Mouse (Mus musculus): ENCODE results near the gene Prelp.
"Not testable (repeated sequence)": the region's sequence is repeated elsewhere in the genome, so short reads cannot be mapped to it uniquely, and the experiment has no call there.

Prelp gene

GRCm38 (mm10) chr1:133921304-133921751, at the start of gene Prelp:
Gene Prelp, minus strand, starts transcription at chr1:133921414.
- DNase-seq (ENCODE audit: low read depth), result no peak

DNA sequence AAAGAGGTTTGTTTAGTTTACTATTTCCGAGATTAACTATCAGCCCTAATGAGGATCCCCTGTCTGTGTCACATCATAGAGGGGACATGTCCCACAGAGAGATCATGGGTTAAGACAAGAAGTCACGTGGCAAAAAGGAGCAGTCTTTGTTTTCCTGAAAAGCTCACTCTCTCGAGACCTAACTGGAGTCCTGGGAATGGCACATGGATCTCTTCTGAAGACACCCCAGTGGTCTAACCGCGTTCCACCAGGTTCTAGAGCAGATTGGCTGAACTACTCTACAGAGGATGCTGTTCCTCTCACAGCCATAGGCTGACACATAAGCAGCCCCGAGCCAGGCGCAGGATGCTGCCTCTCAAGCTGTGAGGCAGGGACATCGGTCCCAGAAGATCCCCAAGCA, 48.2 kb upstream of the Prelp start:
- no peak for DNase-seq (ENCODE audit: low read depth)

DNA sequence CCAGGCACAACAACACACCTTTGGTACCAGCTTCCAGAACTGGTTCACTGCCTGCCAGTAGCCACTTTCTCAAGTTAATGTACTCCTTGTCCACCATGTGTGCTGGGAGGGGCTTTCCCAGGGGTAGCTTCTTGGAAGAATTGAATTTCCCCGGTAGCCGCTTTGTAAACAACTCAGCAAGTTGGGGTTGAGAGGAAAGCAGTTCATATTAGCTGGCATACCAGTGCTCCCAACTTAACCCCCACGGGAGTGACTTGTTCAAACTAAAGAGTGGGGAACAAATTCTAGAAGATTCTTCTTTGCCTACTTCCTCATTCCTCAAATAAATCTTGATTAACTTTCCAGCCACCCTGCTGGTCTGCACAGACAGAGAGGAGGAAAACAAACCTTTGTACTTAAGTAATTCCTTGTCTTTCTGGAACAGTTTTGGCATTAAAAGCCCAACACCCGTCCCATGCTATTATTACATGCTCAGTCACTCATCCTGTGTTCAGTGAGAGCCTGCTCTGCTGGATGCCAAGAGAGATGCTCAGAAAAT, 47.6 kb upstream of the Prelp start:
- no peak for DNase-seq (ENCODE audit: low read depth)

DNA sequence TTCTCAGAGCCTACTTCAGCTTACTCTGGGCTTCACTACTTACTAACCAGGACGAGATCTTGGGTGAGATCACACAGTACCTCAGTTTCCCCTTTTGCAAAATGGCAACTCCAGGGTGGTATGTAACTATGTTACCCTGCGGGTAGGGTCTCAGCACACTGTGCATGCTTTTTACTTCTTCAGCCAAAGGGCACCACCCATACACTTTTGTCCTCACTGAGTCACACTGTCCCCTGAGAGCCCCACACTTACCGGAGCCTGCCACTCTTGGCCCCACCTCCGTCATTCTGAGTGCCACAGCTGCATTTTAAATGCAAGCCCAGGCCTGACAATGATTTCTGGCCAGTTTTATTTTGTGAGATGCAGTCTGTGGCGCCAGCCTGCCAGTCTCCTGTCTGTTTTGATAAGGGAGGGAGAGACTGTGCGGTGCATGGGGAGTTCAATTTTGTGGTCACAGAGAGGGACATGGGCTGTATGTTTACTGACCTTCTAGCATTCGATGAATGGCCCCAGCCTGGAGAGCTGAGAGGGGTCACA, 46.3 kb upstream of the Prelp start:
- no peak for DNase-seq (ENCODE audit: low read depth)

DNA sequence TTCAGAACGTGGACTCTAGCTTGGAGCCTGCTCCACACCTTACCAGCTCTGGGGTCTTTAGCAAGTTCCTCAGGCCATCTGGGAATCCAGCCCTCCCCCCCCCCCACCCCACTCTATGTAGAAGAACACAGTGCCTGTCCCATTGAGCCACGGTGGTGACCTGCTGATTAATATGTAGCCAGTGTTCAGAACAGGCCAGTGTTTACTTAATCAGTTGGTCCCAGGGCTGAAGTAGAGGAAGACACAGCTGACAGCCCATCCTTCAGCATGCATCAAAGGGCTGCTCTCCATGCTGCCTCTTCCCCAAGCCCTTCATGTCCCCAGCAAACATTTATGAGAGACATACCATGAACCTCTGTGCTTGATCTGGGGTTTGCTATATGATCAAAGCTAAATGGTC, 44.8 kb upstream of the Prelp start:
- no peak for DNase-seq (ENCODE audit: low read depth)

- DNase-seq (ENCODE audit: low read depth), result no peak
Measured at GRCm38 (mm10) chr1:133965298-133965697, 44.1 kb upstream of the Prelp start.

DNA sequence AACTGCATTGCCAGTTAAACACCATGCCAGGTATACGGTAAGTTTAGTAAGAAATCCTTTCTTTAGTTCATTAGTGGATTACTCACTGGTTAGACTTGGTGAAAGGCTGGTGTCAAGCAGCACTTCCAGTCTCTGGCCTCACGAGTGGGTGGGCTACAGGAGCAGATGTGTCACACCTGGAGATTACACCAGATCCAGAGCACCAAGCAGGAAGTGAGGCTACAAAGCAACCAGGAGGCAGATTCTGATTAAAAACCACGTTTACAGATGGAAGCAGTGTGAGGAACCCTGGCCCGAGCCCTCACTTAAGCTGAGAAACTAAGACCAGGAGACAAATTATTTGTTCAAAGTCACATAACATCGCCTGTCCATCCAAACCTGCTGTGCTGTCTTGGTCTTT, 43.5 kb upstream of the Prelp start:
- no peak for DNase-seq (ENCODE audit: low read depth)

GRCm38 (mm10) chr1:133963578-133963977, 42.4 kb upstream of the Prelp start:
- not testable (repeated sequence) for DNase-seq (ENCODE audit: low read depth)

- not testable (repeated sequence) for DNase-seq (ENCODE audit: low read depth)
Measured at GRCm38 (mm10) chr1:133963128-133963527, 41.9 kb upstream of the Prelp start.

DNA sequence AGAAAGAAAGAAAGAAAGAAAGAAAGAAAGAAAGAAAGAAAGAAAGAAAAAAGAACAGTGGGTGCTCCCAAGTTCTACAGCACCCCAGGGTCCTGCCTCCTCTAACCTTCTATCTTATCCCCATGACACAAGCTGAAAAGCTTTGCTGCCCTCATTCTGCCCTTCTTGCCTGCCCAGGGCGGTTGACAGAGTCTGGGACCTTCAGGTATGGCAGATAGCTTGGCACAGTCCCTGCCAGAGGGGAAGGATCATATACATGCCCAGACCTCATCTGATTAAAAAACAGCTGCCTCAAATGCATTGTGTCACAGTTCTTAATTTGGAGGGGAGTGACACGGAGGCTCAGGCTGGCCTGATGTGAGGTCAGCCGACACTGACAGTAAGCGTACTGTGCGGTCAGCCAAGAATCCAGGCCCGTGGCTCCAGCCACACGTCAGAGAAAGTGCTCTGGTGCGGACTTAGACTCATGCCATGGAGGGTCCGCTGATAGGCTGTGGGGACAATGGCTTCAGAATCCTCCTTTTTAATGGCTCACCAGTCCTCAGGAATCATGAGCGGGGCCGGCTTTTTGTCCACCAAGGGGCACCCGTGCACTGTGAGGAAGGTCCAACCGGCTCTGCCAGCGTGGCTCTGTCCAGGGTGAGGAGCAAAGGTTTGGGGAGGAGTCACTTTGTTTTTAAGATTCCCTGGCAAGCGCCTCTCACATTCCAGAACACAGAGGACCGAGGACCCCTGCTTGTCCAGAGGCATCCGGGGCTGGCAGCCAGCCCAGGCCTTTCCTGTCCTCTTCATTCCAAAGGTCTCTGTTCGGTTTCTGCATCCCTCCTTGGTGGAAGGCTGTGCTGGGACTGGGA, 40.3 kb upstream of the Prelp start:
- no peak for DNase-seq (ENCODE audit: low read depth)

DNA sequence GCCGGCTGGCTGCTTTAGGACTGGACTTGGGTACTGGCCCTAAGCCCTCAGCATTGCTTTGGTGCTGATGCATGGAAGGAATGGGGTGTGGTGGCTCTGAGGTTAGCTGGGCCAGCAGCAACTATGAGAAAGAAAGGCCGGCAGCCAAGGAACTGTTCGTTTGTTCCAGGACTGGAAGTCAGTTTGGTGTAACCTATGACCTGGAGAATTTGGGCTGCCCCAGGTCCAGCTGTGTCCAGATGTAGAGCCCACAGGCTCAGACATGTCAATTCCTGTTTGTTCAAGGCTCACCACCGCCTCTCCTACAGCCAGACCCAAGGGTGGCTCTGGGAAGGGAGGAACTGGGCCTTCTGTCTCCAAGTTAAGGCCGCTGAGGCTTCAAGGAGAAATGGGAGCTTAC, 38.3 kb upstream of the Prelp start:
- no peak for DNase-seq (ENCODE audit: low read depth)

DNA sequence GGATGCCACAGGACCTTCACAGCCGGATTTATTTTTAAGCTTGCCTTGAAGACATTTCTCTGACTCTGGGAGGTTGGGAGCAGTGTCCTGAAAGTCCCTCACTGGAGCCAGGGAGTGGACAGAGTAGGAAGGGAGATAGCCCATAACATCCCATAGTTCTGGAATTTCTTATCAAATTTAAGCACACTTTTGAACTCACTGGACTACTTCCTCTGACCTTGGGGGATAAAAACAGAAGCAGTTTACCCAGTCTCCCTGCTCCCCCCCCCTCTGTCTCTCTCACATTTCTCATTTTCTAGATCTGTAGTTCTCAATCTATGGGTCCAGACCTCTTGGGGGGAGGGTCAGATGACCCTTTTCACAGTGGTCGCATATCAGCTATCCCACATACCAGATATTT, 32.8 kb upstream of the Prelp start:
- no peak for DNase-seq (ENCODE audit: low read depth)

- DNase-seq (ENCODE audit: low read depth), result no peak
Measured at GRCm38 (mm10) chr1:133953261-133953742, 32.1 kb upstream of the Prelp start.

- peak; percentile 74 for DNase-seq (ENCODE audit: low read depth)
Measured at GRCm38 (mm10) chr1:133951598-133951997, 30.4 kb upstream of the Prelp start.

- DNase-seq (ENCODE audit: low read depth), result peak; percentile 60
Measured at GRCm38 (mm10) chr1:133950061-133950782, 29.0 kb upstream of the Prelp start.

GRCm38 (mm10) chr1:133945106-133945505, 23.9 kb upstream of the Prelp start:
- no peak for DNase-seq (ENCODE audit: low read depth)

GRCm38 (mm10) chr1:133941904-133942303, 20.7 kb upstream of the Prelp start:
- DNase-seq (ENCODE audit: low read depth), result no peak

GRCm38 (mm10) chr1:133941158-133941860, 20.1 kb upstream of the Prelp start:
- no peak for DNase-seq (ENCODE audit: low read depth)

GRCm38 (mm10) chr1:133940481-133941092, 19.4 kb upstream of the Prelp start:
- DNase-seq (ENCODE audit: low read depth), result no peak

DNA sequence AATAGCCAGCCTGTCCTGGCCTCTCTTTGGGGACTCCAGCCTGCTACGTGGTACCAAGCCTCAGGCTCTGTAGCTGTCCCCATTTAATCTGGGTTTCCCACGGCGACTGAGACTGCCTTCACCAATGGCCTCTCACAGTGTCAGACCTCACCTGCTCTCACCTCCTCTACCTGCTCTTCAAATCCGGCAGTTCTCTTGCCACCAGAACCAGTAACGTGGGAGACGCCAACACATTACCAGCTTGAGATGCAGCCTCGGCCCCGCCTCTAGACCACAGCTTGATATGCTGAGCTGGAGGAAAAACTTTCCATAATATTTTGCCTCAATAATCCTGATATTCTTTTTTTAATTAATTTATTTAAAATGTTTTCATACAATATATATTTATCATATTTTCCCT, 18.5 kb upstream of the Prelp start:
- no peak for DNase-seq (ENCODE audit: low read depth)

GRCm38 (mm10) chr1:133936169-133936568, 15.0 kb upstream of the Prelp start:
- no peak for DNase-seq (ENCODE audit: low read depth)
